Mouse (Mus musculus) Patski (cell line): ENCODE data around the gene Acadvl. TPM values are rescaled to one million over a fixed set of nuclear protein-coding genes. Genes with fewer than 3 reads are reported as not detected.

Experiments used
- ATAC-seq: fragments of 100-300 bp; one replicate; pipeline ENCODE4 v1.8.0; 2021
- CTCF ChIA-PET: fragments of 350-600 bp; sonication (Branson Sonifier 250); formaldehyde crosslinking; loops from one replicate; lab custom pipeline; 2022; ENCODE audit warnings: inconsistent platforms; lab: Charles Lee
- POLR2A ChIA-PET: fragments of 350-600 bp; sonication (Branson Sonifier 250); formaldehyde crosslinking; loops from one replicate; lab custom pipeline; 2022; ENCODE audit warnings: antibody characterized with exemption, inconsistent platforms; lab: Charles Lee
- DNase-seq: peaks from one replicate; pipeline ENCODE4 v3.0.0-alpha.2; 2011; ENCODE audit warnings: low read depth, low spot score
- H3K27me3 ChIP-seq: fragments of 371-371 bp; one replicate; pipeline ENCODE4 v1.5.1; 2021
- CTCF ChIP-seq: fragments of 100-300 bp; IDR thresholded peaks from one replicate; pipeline ENCODE4 v1.5.1; 2021
- in situ Hi-C: fragments of 300-500 bp; cut with MboI; formaldehyde crosslinking; loops from 3 replicates; pipeline ENCODE4 v1.11.1; 2018; ENCODE audit warnings: low pct_unique_long_range_greater_than_20kb, mixed read lengths
- polyA plus RNA-seq: library from polyadenylated mRNA; unstranded; gene quantifications from one replicate; pipeline ENCODE4 v1.2.3, GENCODE M21; 2021

The Acadvl gene
- polyA plus RNA-seq, 1 experiment from 2014 or later, result 234 TPM

DNA sequence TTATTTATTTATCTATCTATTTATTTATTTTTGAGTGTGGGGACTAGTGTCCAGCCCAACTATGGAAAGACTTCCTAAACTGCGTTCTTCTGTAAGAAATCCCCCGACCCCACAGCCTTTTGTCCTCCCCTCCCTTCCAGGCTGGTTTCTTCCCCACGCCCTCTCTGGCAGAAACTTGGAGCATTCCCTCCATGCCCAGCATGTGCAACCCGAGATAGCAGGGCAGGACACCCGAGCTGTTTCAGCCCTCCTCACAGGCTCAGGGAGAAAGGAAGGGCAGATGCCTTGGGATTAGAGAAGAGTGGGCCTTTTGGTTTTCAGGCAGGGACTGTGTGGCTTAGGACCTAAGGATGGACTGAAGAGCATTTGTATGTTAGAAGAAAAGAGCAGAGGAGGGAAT, 32.3 kb downstream of the Acadvl start:
- DNase-seq, result no peak
- ChIA-PET POLR2A (interaction anchor here (1.6 kb wide), 1 partner anchor 14 kb away, joined by 7 read pairs; no protein-coding TSS in a partner anchor), CTCF (no interaction called here)
- H3K27me3 ChIP-seq, result no peaks in the 10 kb centered on the region
- TF ChIP-seq CTCF, result no peak
- no peak for ATAC-seq
- in situ Hi-C loops, result loop anchor here (25.0 kb wide), 2 partner anchors 571 to 896 kb away; partner anchors contain the start of genes Kdm6b, Per1 and Vamp2

- TF ChIP-seq CTCF, result no peak
- ATAC-seq (no peak), DNase-seq (no peak)
- POLR2A ChIA-PET, result interaction anchor here (0.6 to 2.2 kb wide), 4 partner anchors 9 to 456 kb away, joined by 3 to 16 read pairs (median 6); partner anchors contain the start of genes Dvl2 and Gabarap
- CTCF ChIA-PET, result interaction anchor here (0.9 kb wide), 1 partner anchor 33 kb away, joined by 3 read pairs; no protein-coding TSS in a partner anchor
- H3K27me3 ChIP-seq, result no peaks in the 10 kb centered on the region
- in situ Hi-C loops, result loop anchor here (25.0 kb wide), 2 partner anchors 570 to 895 kb away; partner anchors contain the start of genes Kdm6b, Per1 and Vamp2
These were observed 33.0 kb downstream of the Acadvl start, which contains the start of gene Elp5 for GRCm38 (mm10) chr11:69982225-69982624. Elp5 (minus strand) TSS chr11:69982517.

GRCm38 (mm10) chr11:69981141-69981762, 34.0 kb downstream of the Acadvl start, which contains the start of gene Ctdnep1:
Ctdnep1 (plus strand) TSS chr11:69981156.
- no peak for TF ChIP-seq CTCF
- ChIA-PET POLR2A (interaction anchor here (0.9 to 2.2 kb wide), 4 partner anchors 10 to 19 kb away, joined by 3 to 16 read pairs (median 6); partner anchors contain the start of genes Dvl2 and Gabarap), CTCF (interaction anchor here (0.9 to 1.3 kb wide), 2 partner anchors 32 to 47 kb away, joined by 3 to 4 read pairs; no protein-coding TSS in a partner anchor)
- H3K27me3 ChIP-seq, result no peaks in the 10 kb centered on the region
- no peak for DNase-seq
- no peak for ATAC-seq
- in situ Hi-C loops, result loop anchor here (25.0 kb wide), 2 partner anchors 569 to 894 kb away; partner anchors contain the start of genes Kdm6b, Per1 and Vamp2

DNA sequence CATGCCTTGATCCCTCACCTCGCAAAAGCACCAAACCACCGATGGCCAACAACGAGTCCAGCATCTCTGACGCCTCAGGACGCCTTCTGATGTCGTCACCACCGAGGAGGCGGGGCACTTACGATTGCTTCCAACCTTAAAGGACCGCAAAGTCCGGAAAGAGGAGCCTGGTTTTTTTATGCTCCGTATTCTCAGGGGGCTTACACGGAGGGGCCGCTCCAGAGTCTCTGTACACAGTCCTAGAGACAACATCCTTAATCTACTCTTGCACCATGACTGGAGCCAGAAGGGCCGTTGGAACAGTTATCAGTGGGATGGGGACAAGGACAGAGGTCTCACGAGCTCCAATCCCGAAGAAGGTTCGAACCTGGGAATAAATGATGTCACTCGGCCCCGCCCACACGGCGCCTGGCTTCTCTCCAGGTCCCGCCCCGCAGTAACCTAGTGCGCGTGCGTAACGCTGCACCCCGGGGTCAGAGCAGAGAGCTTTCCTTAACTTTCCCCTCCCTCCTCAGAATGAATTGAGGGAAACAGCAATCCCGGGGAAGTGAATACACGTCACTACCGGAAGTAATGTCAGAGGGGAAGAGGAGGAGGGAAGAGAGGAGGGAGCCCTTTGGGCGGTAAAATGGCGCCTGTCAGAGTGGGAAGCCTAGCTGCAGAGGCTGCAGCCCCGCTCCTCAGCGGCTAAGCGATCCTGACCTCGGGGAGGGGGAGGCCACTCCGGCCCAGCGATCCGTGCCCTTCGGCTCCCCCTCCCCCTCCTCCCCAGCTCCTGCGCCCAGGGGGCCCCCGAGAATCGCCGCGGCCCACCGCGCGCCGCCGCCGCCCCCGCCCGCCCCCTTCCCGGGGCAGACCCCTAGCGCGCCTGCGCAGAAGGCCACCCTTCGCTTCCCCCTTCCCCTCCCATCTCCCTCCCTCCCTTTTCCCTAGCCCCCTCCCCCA, 34.7 kb downstream of the Acadvl start:
- no peaks in the 10 kb centered on the region for H3K27me3 ChIP-seq
- in situ Hi-C loops, result loop anchor here (25.0 kb wide), 2 partner anchors 568 to 893 kb away; partner anchors contain the start of genes Kdm6b, Per1 and Vamp2
- DNase-seq, result peak; percentile 96
- CTCF ChIA-PET, result interaction anchor here (1.3 kb wide), 1 partner anchor 46 kb away, joined by 4 read pairs; no protein-coding TSS in a partner anchor
- TF ChIP-seq CTCF, result no peak
- peak; percentile 66 for ATAC-seq
- POLR2A ChIA-PET, result interaction anchor here (0.9 to 2.2 kb wide), 4 partner anchors 11 to 52 kb away, joined by 3 to 16 read pairs (median 6); partner anchors contain the start of gene Gabarap

GRCm38 (mm10) chr11:69979827-69980195, 35.4 kb downstream of the Acadvl start:
- TF ChIP-seq CTCF, result no peak
- POLR2A ChIA-PET, result interaction anchor here (1.0 kb wide), 2 partner anchors 18 to 51 kb away, joined by 6 read pairs; no protein-coding TSS in a partner anchor
- in situ Hi-C loops, result loop anchor here (25.0 kb wide), 2 partner anchors 568 to 893 kb away; partner anchors contain the start of genes Kdm6b, Per1 and Vamp2
- no peak for DNase-seq
- no peak for ATAC-seq
- H3K27me3 ChIP-seq, result no peaks in the 10 kb centered on the region
- CTCF ChIA-PET, result interaction anchor here (1.3 kb wide), 1 partner anchor 46 kb away, joined by 4 read pairs; no protein-coding TSS in a partner anchor

- ChIA-PET CTCF (interaction anchor here (1.8 kb wide), 1 partner anchor 21 kb away, joined by 5 read pairs; no protein-coding TSS in a partner anchor), POLR2A (no interaction called here)
- no peaks in the 10 kb centered on the region for H3K27me3 ChIP-seq
- in situ Hi-C loops, result loop anchor here (25.0 kb wide), 2 partner anchors 564 to 889 kb away; partner anchors contain the start of genes Kdm6b, Per1 and Vamp2
- TF ChIP-seq CTCF, result no peak
- no peak for ATAC-seq
- DNase-seq, result no peak
These were observed 38.9 kb downstream of the Acadvl start for GRCm38 (mm10) chr11:69976271-69976670.

- in situ Hi-C loops, result loop anchor here (25.0 kb wide), 2 partner anchors 563 to 888 kb away; partner anchors contain the start of genes Kdm6b, Per1 and Vamp2
- CTCF ChIA-PET, result interaction anchor here (1.5 to 1.8 kb wide), 2 partner anchors 19 to 26 kb away, joined by 5 read pairs; no protein-coding TSS in a partner anchor
These were observed 40.3 kb downstream of the Acadvl start for GRCm38 (mm10) chr11:69974907-69975306.

DNA sequence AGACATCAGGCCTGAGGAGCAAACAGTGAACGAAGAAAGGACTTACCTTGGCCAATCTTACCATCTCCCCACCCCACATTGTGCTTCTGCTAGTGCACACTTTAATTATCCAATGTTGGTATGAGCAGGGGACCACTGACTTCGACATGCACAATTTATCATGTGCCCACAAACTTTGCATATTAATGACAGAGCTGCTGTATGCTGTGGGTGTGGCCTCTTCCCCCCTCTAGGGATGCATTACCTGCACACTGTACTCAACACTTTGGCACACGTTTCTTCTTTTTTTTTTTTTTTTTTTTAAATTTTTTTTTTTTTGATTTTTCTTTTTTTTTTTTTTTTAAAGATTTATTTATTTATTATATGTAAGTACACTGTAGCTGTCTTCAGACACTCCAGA, 44.4 kb downstream of the Acadvl start:
- in situ Hi-C loops, result no loop called here
- no peak for ATAC-seq

More at GRCm38 (mm10) chr11:69974907-69975306, 40.3 kb downstream of the Acadvl start:
- POLR2A ChIA-PET, result no interaction called here
- ATAC-seq (no peak), DNase-seq (no peak)
- TF ChIP-seq CTCF, result no peak
- H3K27me3 ChIP-seq, result no peaks in the 10 kb centered on the region

GRCm38 (mm10) chr11:69970222-69970621, 45.0 kb downstream of the Acadvl start:
- DNase-seq (no peak), ATAC-seq (no peak)
- TF ChIP-seq CTCF, result no peak
- ChIA-PET CTCF (interaction anchor here (1.2 kb wide), 1 partner anchor 22 kb away, joined by 3 read pairs; the partner anchor contains the start of gene Slc2a4), POLR2A (no interaction called here)
- in situ Hi-C loops, result no loop called here
- no peaks in the 10 kb centered on the region for H3K27me3 ChIP-seq

More for the DNA sequence above, 44.4 kb downstream of the Acadvl start:
- H3K27me3 ChIP-seq, result no peaks in the 10 kb centered on the region
- no peak for DNase-seq
- CTCF ChIA-PET, result interaction anchor here (1.2 kb wide), 1 partner anchor 22 kb away, joined by 3 read pairs; the partner anchor contains the start of gene Slc2a4
- no peak for TF ChIP-seq CTCF
- POLR2A ChIA-PET, result interaction anchor here (0.6 kb wide), 1 partner anchor 98 kb away, joined by 3 read pairs; no protein-coding TSS in a partner anchor
